Mouse (Mus musculus) cerebellum, adult 2 months (tissue): ENCODE measurements around the gene Necab2.

Source experiments
- CTCF ChIP-seq: fragments of 200-500 bp; IDR thresholded peaks from 2 replicates; pipeline ENCODE4 v1.5.1; 2011; ENCODE audit warnings: low read depth, mild to moderate bottlenecking, control low read depth, low read length, moderate library complexity, borderline replicate concordance; ENCODE audit not compliant: insufficient read depth
- POLR2A ChIP-seq: fragments of 200-500 bp; IDR thresholded peaks from 2 replicates; pipeline ENCODE4 v1.6.1; 2011; ENCODE audit warnings: low read length, control low read depth, borderline replicate concordance; ENCODE audit not compliant: insufficient read depth

DNA sequence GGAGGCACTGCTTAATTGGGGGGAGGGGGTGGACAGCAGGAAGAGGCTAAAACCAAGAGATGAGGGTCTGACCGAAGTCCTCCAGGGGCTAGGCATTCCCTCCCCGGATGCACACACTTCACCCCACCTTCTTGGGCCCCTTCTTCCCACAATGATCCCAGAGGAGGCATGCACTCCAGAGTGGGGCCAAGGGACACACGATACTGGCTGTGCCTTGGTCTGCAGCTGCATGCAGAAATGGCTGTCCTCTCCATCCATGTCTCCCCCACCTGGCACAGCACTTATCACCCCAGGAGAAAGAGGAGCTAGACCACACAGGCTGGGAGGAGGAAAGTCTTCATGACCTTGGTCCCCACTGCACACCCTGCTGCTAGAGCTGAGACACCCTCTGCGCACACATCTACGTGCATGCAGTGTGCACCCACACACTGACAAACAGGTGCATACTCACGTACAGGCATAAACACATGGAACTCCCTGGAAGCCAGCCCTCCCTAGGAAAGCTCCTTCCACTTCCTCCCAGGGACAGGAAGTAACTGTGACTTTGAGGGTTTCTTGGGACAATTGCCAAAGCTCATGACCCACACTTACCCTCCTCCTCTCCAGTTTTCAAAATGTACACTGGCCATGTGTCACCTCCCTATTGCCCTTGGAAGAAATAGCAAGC, 20.3 kb upstream of the Necab2 start:
- TF ChIP-seq POLR2A (no peak), CTCF (no peak)
